21 mouse cellular contexts compared by ENCODE assay signal in the genomic region with DNA sequence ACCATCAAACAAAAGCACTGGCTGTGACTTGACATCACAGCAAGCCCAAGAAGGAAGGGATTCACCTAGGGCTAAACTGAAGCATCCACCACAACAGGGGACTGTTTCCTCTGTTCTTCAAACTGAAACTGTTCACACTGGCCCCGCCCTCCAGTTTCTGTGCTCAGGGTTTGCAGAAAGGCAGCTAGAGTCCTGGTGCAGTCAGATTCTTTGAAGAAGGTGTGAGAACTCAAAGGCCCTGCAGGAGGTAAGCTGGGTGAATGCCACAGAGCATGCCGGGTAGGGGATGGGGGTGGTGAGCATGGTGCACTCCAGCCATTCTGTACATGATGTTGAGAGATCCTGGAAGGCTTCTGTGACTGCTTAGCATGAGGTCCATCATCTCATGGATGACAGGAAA. TPM values are rescaled to one million over a fixed set of nuclear protein-coding genes. Genes with fewer than 3 reads are reported as not detected.
DNase-seq lines count a peak whose midpoint lies in the region; ATAC-seq and TF ChIP-seq lines count a peak whose summit lies in the region.
"Had no signal": no experiment of that assay in that cellular context is flagged by ENCODE, and none has a peak within 500 bp of the region (broad histone marks: within the 10 kb centered on the region; RNA-seq: fewer than 3 reads in every experiment).

Gene Gm28053, plus strand, starts transcription at position 153 of the 400 bp plus-strand sequence.
Gene Gimap7, plus strand, starts transcription at position 167 of the 400 bp plus-strand sequence.

- WGBS in thymus, adult 2 months: 3% methylated on average over 2 of the region's 2 CpGs
- WGBS in hindbrain, embryonic 14.5 days: 62% methylated on average over 2 of the region's 2 CpGs

- no peak within 1 kb of the TSS for H3K4me2 ChIP-seq in hindbrain, embryonic 14.5 days (replicated peaks)
- H3K4me2 ChIP-seq: embryonic facial prominence, embryonic 13.5 days; heart, embryonic 13.5 days; hindbrain, embryonic 15.5 days; kidney, embryonic 15.5 days; limb, embryonic 15.5 days; lung, embryonic 14.5 days; midbrain, embryonic 11.5 days; neural tube, embryonic 12.5 days had no signal

- peak; percentile 93 for DNase-seq in CD4-positive, CD25-positive, alpha-beta regulatory T cell, adult 2 months (ENCODE audit: low read depth, low spot score)
- peak; percentile 90 for DNase-seq in T-cell, adult 2 months (ENCODE audit: low spot score)
- peak; percentile 81 for DNase-seq in thymus, adult 2 months
- no peak for DNase-seq in lung, postnatal 14 days
- no peak for DNase-seq in hindbrain, embryonic 14.5 days (ENCODE audit: low spot score)
- no peak for DNase-seq in left cerebral cortex, postnatal 4 days
- DNase-seq in neural tube, embryonic 10.5 days (ENCODE audit: extremely low spot score, low spot score): no peak
- DNase-seq: cerebellum, adult 9-11 months; gastrocnemius, postnatal 14 days; lung, embryonic 14.5 days had no signal

- H3K36me3 ChIP-seq in thymus, adult 2 months (ENCODE audit: control insufficient read depth, insufficient read depth, low read length): no peaks in the 10 kb centered on the region
- no peaks in the 10 kb centered on the region for H3K36me3 ChIP-seq in hindbrain, embryonic 14.5 days (replicated peaks; ENCODE audit: control insufficient read depth, insufficient read depth)
- H3K36me3 ChIP-seq: embryonic facial prominence, embryonic 13.5 days; G1E; heart, embryonic 13.5 days; hindbrain, embryonic 15.5 days; kidney, embryonic 15.5 days; limb, embryonic 15.5 days; neural tube, embryonic 12.5 days had no signal

- no peaks in the 10 kb centered on the region for H3K27me3 ChIP-seq in thymus, adult 2 months (ENCODE audit: control insufficient read depth, insufficient read depth, low read length)
- no peaks in the 10 kb centered on the region for H3K27me3 ChIP-seq in hindbrain, embryonic 14.5 days (ENCODE audit: control insufficient read depth, insufficient read depth, low read length)
- H3K27me3 ChIP-seq: embryonic facial prominence, embryonic 13.5 days; heart, embryonic 13.5 days; hindbrain, embryonic 15.5 days; kidney, embryonic 15.5 days; limb, embryonic 15.5 days; neural tube, embryonic 12.5 days had no signal

- peaks cover 31% of the 10 kb centered on the region for H3K4me1 ChIP-seq in thymus, adult 2 months (replicated peaks; ENCODE audit: control insufficient read depth, insufficient read depth, low read length)
- H3K4me1 ChIP-seq in hindbrain, embryonic 14.5 days (replicated peaks; ENCODE audit: control insufficient read depth, insufficient read depth, low read length): no peaks in the 10 kb centered on the region
- H3K4me1 ChIP-seq: embryonic facial prominence, embryonic 13.5 days; heart, embryonic 13.5 days; hindbrain, embryonic 15.5 days; kidney, embryonic 15.5 days; limb, embryonic 15.5 days; neural tube, embryonic 12.5 days had no signal

- H3K9me3 ChIP-seq in hindbrain, embryonic 14.5 days (ENCODE audit: control insufficient read depth, low read length): no peaks in the 10 kb centered on the region
- H3K9me3 ChIP-seq: embryonic facial prominence, embryonic 13.5 days; G1E; heart, embryonic 13.5 days; hindbrain, embryonic 15.5 days; kidney, embryonic 15.5 days; limb, embryonic 15.5 days; neural tube, embryonic 12.5 days had no signal

- TF ChIP-seq CTCF in thymus, adult 2 months (IDR thresholded peaks at IDR 0.05; ENCODE audit: borderline replicate concordance, control insufficient read depth, extremely low read depth, insufficient read depth, low read length, poor library complexity): no peak

- H3K27ac ChIP-seq in thymus, adult 2 months (ENCODE audit: control insufficient read depth, insufficient read depth, low read length): peak within 1 kb of the TSS; percentile 92
- no peak within 1 kb of the TSS for H3K27ac ChIP-seq in hindbrain, embryonic 14.5 days
- H3K27ac ChIP-seq: embryonic facial prominence, embryonic 13.5 days; heart, embryonic 13.5 days; hindbrain, embryonic 15.5 days; kidney, embryonic 15.5 days; limb, embryonic 15.5 days; neural tube, embryonic 12.5 days had no signal

- TF ChIP-seq POLR2A in thymus, adult 2 months (IDR thresholded peaks at IDR 0.05; ENCODE audit: control insufficient read depth, extremely low read depth, insufficient read depth, low read length, poor library complexity): no peak

- peak within 1 kb of the TSS; percentile 10; the same call in 1 of the 2 replicates for H3K4me3 ChIP-seq in thymus, adult 2 months (ENCODE audit: control insufficient read depth, insufficient read depth, low read length)
- H3K4me3 ChIP-seq in hindbrain, embryonic 14.5 days (replicated peaks; ENCODE audit: low read length): no peak within 1 kb of the TSS
- H3K4me3 ChIP-seq: embryonic facial prominence, embryonic 13.5 days; heart, embryonic 13.5 days; hindbrain, embryonic 15.5 days; kidney, embryonic 15.5 days; limb, embryonic 15.5 days; neural tube, embryonic 12.5 days had no signal

- intact Hi-C loops in left cerebral cortex, postnatal 4 days (cut with DNase I): no loop called here

- 0 out of 2 replicates have a peak, but pooled peaks have one; percentile 26 for ATAC-seq in megakaryocyte-erythroid progenitor cell, adult 5-6 weeks (replicated peaks; ENCODE audit: low FRiP score, low TSS enrichment, poor library complexity, severe bottlenecking)
- ATAC-seq in hindbrain, embryonic 14.5 days (ENCODE audit: low FRiP score): no peak
- ATAC-seq: forebrain, embryonic 14.5 days had no signal

- H3K9ac ChIP-seq in hindbrain, embryonic 14.5 days: no peak within 1 kb of the TSS
- H3K9ac ChIP-seq: embryonic facial prominence, embryonic 13.5 days; heart, embryonic 13.5 days; hindbrain, embryonic 15.5 days; kidney, embryonic 15.5 days; limb, embryonic 15.5 days; lung, embryonic 14.5 days; neural tube, embryonic 12.5 days had no signal

RNA-seq across cellular contexts. Expression of gene Gm28053, which starts in this region (rescaled TPM):
- total RNA-seq in megakaryocyte-erythroid progenitor cell, adult 5-6 weeks (2014; fragmentation: Nextera tagmentation): 2.9 TPM in 1 of 2 replicates, not detected in the other
- 96.6 TPM in 1 of 2 replicates, not detected in the other for total RNA-seq in megakaryocyte-erythroid progenitor cell, adult 5-6 weeks (2017)
- polyA plus RNA-seq in thymus, adult 2 months (2012; rRNA removed): 0.36 and 0.88 TPM in 2 replicates
- polyA plus RNA-seq in hindbrain, embryonic 14.5 days (2014; fragmentation: Nextera tagmentation; extraction: Ambion mirVana): 0.71 TPM in 1 of 2 replicates, not detected in the other
- not detected for total RNA-seq in left cerebral cortex, postnatal 4 days (2021)
- total RNA-seq: G1E had no signal
- polyA plus RNA-seq: forebrain, embryonic 14.5 days; G1E had no signal

RNA-seq across cellular contexts. Expression of gene Gimap7, which starts in this region (rescaled TPM):
- 1.4 and 4.8 TPM in 2 replicates for total RNA-seq in megakaryocyte-erythroid progenitor cell, adult 5-6 weeks (2014; fragmentation: Nextera tagmentation)
- total RNA-seq in megakaryocyte-erythroid progenitor cell, adult 5-6 weeks (2017): 2.1 and 4.6 TPM in 2 replicates
- polyA plus RNA-seq in thymus, adult 2 months (2012; rRNA removed): 3.8 and 6.3 TPM in 2 replicates
- not detected in 2 replicates for polyA plus RNA-seq in hindbrain, embryonic 14.5 days (2014; fragmentation: Nextera tagmentation; extraction: Ambion mirVana)
- not detected for total RNA-seq in left cerebral cortex, postnatal 4 days (2021)
- total RNA-seq: gastrocnemius, postnatal 14 days; layer of hippocampus, postnatal 25 days had no signal
- polyA plus RNA-seq: embryonic facial prominence, embryonic 13.5 days; forebrain, embryonic 14.5 days; G1E; heart, embryonic 13.5 days; hindbrain, embryonic 15.5 days; kidney, embryonic 15.5 days; limb, embryonic 15.5 days; lung, embryonic 14.5 days; midbrain, embryonic 11.5 days; neural tube, embryonic 12.5 days had no signal

Comparison
In these comparisons a context has a peak if more than half of its experiments do, and no peak if none do; other contexts are left out.
1. DNase-seq: peak in CD4-positive, CD25-positive, alpha-beta regulatory T cell, adult 2 months (single experiment), T-cell, adult 2 months (single experiment) and thymus, adult 2 months (single experiment); none in lung, postnatal 14 days (single experiment), hindbrain, embryonic 14.5 days (single experiment), left cerebral cortex, postnatal 4 days (single experiment) and neural tube, embryonic 10.5 days (single experiment).